Mouse (Mus musculus) cortical plate, adult 2 months (tissue): ENCODE data around the gene 1300017J02Rik. TPM values are rescaled to one million over a fixed set of nuclear protein-coding genes. Genes with fewer than 3 reads are reported as not detected.
A peak's percentile ranks its signal among the peaks of the same experiment; 100 is the strongest.

ENCODE experiments used
- H3K27ac ChIP-seq: fragments of 200-500 bp; 2 replicates; pipeline ENCODE4 v1.5.1; 2012; ENCODE audit warnings: low read length, control low read depth, inconsistent platforms; ENCODE audit not compliant: insufficient read depth
- H3K4me1 ChIP-seq: fragments of 200-500 bp; 2 replicates; pipeline ENCODE4 v1.6.1; 2011; ENCODE audit warnings: low read length; ENCODE audit not compliant: control insufficient read depth, insufficient read depth
- H3K4me3 ChIP-seq: fragments of 200-500 bp; 2 replicates; pipeline ENCODE4 v1.5.1; 2011; ENCODE audit warnings: mild to moderate bottlenecking, low read length, control low read depth; ENCODE audit not compliant: insufficient read depth
- CTCF ChIP-seq: fragments of 200-500 bp; IDR thresholded peaks from 2 replicates; pipeline ENCODE4 v1.5.1; 2011; ENCODE audit warnings: mild to moderate bottlenecking, control low read depth, low read length; ENCODE audit not compliant: insufficient read depth; ENCODE audit errors: extremely low read depth
- POLR2A ChIP-seq: fragments of 200-500 bp; IDR thresholded peaks from 2 replicates; pipeline ENCODE4 v1.6.1; 2011; ENCODE audit warnings: mild to moderate bottlenecking, low read length, control low read depth; ENCODE audit not compliant: insufficient read depth; ENCODE audit errors: extremely low read depth
- polyA plus RNA-seq: library from polyadenylated mRNA; depleted of rRNA; stranded (reverse); fragments of >200 nt; gene quantifications from 2 replicates; pipeline ENCODE4 v1.2.3, GENCODE M21; 2012

The 1300017J02Rik gene
- polyA plus RNA-seq, 1 experiment: 1.1 TPM

DNA sequence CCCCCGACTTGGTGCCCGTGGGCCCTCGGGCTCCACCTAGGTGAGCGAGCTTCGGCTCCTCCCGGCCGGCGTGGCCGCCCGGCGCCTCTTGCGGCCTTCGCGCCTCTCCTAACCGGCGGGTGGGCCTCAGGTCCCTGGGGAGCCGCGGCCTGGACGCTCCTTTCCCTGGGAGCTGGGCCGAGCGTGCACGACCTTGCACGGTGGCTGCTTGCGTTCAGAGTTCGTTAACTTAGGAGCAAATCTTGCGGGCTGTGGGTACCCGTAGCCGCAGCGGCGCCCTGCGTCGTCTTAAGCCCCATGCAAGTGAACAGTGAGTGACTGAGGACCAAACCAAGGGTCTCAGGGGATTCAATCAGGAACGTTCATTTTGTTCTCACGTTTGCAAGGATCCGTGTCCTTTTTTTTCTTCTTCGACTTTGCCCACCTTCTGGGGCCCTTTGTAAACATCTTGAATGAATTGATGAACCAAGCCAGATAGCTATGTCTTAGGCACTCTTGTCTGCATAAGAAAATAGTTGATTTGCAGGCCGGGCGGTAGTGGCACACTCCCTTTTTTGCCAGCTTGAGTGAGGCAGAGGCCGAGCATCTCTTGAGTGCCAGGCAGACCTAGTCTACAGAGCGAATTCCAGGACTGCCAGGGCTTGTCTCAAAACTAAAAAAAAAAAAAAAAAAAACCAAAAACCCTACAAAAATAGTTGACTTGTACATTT lies 605 bp upstream of the 1300017J02Rik start:
- TF ChIP-seq CTCF (no peak), POLR2A (no peak)
- Histone ChIP-seq H3K4me1 (peaks cover 2% of the 10 kb centered on the region), H3K4me3 (peak overlapping the region; percentile 67), H3K27ac (no peak overlapping the region)

DNA sequence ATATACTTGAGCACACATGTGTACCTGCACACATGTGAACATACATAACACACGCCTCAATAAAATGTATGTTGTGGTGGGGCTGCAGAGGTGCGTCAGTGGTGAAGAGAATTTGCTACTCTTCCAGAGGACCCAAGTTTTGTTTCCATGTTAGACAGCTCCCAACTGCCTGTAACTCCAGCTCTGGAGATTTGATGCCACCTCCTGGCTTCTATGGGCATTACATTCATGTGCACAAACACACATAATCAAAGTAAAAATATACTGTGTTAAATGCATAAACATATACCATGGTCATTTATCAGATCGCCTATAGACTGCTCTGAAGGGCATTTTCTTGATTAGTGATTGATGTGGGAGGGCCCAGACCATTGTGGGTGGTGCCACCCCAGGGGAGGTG lies 2.2 kb downstream of the 1300017J02Rik start:
- Histone ChIP-seq H3K27ac (no peak overlapping the region), H3K4me1 (peaks cover 2% of the 10 kb centered on the region), H3K4me3 (no peak overlapping the region)
- TF ChIP-seq POLR2A (no peak), CTCF (peak; percentile 82)

DNA sequence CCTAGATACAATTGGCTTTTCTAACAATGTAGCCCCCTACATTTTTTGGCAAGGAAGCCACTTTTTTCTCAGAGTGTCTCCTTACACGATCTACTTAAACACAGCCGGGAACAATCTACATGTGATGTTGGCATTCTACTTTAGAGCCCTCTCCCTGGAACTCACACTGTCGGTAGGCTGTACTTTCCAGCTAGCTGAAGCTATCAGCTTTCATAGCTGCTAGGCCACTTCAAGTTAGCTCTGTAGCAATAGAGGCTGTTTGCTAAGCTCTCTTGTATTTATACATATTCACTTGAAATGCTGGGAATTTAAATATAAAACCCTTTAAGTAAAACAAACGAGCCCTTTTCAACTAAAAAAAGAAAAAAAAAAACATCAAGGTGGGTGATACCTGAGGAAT lies 2.6 kb downstream of the 1300017J02Rik start:
- Histone ChIP-seq H3K27ac (no peak overlapping the region), H3K4me3 (no peak overlapping the region), H3K4me1 (peaks cover 2% of the 10 kb centered on the region)
- TF ChIP-seq POLR2A: no peak
- TF ChIP-seq CTCF: no peak

DNA sequence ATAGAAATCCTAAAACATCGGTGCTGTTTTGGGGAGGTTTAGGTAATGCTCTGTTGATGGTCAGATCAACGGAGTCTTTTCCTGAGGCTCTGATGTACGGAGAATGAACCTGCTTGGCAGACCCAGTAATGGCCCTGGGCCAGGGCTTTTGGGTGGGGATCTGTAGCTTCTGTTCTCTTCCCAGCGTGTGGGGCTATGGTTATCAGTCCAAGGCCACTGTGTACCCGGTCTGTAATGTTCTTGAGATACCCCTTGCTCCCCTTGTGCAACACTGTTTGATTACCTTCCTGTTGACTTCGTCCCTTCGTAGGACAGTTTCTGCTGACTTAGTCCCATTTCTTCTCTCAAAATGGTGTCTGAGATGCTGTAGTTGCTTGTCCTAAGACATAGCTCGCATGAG lies 3.8 kb downstream of the 1300017J02Rik start:
- TF ChIP-seq CTCF: no peak
- no peak for TF ChIP-seq POLR2A
- Histone ChIP-seq H3K4me3 (no peak overlapping the region), H3K27ac (no peak overlapping the region), H3K4me1 (peaks cover 2% of the 10 kb centered on the region)

GRCm38 (mm10) chr9:103294507-103294906 lies 10.4 kb downstream of the 1300017J02Rik start:
- TF ChIP-seq POLR2A (no peak), CTCF (no peak)
- Histone ChIP-seq H3K4me3 (no peak overlapping the region), H3K27ac (no peak overlapping the region), H3K4me1 (no peaks in the 10 kb centered on the region)

GRCm38 (mm10) chr9:103288489-103289180 lies 16.2 kb downstream of the 1300017J02Rik start:
- no peak overlapping the region for H3K4me3 ChIP-seq
- TF ChIP-seq POLR2A (no peak), CTCF (no peak)

DNA sequence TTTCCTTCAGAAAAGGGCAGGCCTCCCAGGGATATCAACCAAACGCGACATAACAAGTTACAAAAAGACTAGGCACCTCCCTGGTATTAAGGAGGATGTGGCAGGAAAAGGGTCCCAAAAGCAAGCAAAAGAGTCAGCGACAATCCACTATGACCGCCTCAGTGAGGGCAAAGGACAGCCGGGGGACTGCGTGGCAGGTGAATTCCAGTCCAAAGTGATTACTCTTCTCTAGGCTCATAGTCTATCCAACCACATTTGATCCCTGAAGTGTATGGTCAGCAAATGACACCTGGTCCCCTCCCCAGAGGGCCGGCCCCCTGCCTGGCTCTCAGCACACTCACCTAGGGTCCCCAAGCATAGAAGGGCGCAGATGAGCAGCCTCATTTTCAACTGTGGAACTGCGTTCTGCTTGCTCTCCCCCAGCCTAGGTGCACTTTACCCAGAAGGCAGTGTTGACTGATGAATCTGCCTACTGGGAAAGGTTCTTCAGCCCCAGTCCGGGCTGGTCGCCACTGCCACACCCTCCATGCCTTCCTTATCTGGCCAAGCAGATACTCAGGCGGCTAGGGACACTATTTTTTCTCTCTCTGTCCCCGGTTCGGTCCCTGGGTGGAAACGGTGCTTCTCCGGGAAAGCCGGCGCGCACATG lies 16.9 kb downstream of the 1300017J02Rik start:
- Histone ChIP-seq H3K4me3 (no peak overlapping the region), H3K4me1 (no peaks in the 10 kb centered on the region), H3K27ac (no peak overlapping the region)
- TF ChIP-seq POLR2A: no peak
- TF ChIP-seq CTCF: no peak

More at GRCm38 (mm10) chr9:103288489-103289180, 16.2 kb downstream of the 1300017J02Rik start:
- H3K4me1 ChIP-seq: no peaks in the 10 kb centered on the region
- H3K27ac ChIP-seq: no peak overlapping the region

DNA sequence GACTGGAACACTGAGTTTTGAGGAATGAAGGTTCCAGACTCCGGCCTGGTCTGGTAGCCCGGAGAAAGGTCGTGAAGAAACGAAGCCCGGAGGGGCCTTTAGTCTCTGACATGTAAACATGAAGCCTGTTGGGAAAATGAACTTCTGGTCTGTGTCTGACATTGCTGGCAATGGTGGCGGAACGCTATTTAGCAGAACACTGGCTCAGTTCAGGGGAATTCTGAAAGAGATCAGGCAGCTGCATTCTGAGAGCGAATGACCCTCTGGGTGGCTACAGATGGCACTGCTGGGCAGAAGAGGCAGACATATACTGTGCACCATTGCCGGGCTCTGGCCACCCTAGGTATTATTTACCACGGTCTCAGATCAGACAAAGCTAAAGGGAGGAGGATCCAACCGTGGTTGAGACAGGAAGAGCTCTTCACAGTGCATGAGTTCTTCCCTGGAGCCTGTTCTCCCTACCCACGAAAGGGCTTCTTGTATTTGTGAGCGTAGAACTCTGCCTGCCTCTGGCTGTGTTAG lies 17.9 kb downstream of the 1300017J02Rik start:
- Histone ChIP-seq H3K27ac (no peak overlapping the region), H3K4me1 (no peaks in the 10 kb centered on the region), H3K4me3 (no peak overlapping the region)
- no peak for TF ChIP-seq CTCF
- TF ChIP-seq POLR2A: no peak

DNA sequence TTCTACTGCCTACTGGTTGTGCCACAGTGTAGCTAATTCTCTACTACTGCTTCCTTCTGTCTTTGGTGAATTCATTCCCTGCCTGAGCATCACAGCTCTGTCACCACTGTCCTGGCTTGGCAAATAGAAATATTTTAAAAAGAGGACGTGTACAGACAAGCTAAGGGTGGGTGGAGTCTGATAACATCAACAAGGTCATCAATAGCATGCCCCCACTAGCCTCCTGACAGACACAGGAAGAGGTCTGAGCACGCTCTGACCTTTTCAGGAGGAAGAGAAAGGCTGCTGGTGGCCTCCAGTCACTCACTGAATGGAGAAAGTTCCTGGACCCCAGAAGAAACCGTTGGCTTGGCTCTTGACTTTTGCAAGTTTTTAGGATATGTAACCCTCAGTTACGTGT lies 18.5 kb downstream of the 1300017J02Rik start:
- Histone ChIP-seq H3K4me3 (no peak overlapping the region), H3K4me1 (no peaks in the 10 kb centered on the region), H3K27ac (no peak overlapping the region)
- no peak for TF ChIP-seq CTCF
- no peak for TF ChIP-seq POLR2A
